Mouse (Mus musculus) intestine, postnatal 0 days (tissue): ENCODE data around the gene Ppp2r2d. TPM values are rescaled to one million over a fixed set of nuclear protein-coding genes. Genes with fewer than 3 reads are reported as not detected.
A peak's percentile ranks its signal among the peaks of the same experiment; 100 is the strongest.

Experiments used
- ATAC-seq: fragments of 200-750 bp; cut with Nextera tagmentation; 2 replicates; pipeline ENCODE4 v1.8.0; 2017; ENCODE audit warnings: mild to moderate bottlenecking, moderate TSS enrichment, moderate library complexity
- H3K27ac ChIP-seq: fragments of 300-500 bp; sonication (generic); 2 replicates; pipeline ENCODE4 v1.5.1; 2014; ENCODE audit warnings: mild to moderate bottlenecking, low read depth, low read length, moderate library complexity
- H3K27me3 ChIP-seq: fragments of 300-500 bp; sonication (generic); replicated peaks from 2 replicates; pipeline ENCODE4 v1.6.1; 2014; ENCODE audit warnings: low read length, mixed read lengths; ENCODE audit not compliant: control insufficient read depth, insufficient read depth
- H3K36me3 ChIP-seq: fragments of 300-500 bp; sonication (generic); 2 replicates; pipeline ENCODE4 v1.6.1; 2014; ENCODE audit warnings: mild to moderate bottlenecking, moderate library complexity; ENCODE audit not compliant: control insufficient read depth, insufficient read depth
- H3K4me1 ChIP-seq: fragments of 300-500 bp; sonication (generic); replicated peaks from 2 replicates; pipeline ENCODE4 v1.6.1; 2014; ENCODE audit warnings: antibody characterized with exemption, low read length, mixed read lengths; ENCODE audit not compliant: control insufficient read depth, insufficient read depth
- H3K4me2 ChIP-seq: fragments of 300-500 bp; sonication (generic); replicated peaks from 2 replicates; pipeline ENCODE4 v1.6.1; 2014; ENCODE audit warnings: low read depth, mild to moderate bottlenecking, moderate library complexity
- H3K4me3 ChIP-seq: fragments of 300-500 bp; sonication (generic); 2 replicates; pipeline ENCODE4 v1.5.1; 2014; ENCODE audit warnings: low read depth, low read length
- H3K9ac ChIP-seq: fragments of 300-500 bp; sonication (generic); 2 replicates; pipeline ENCODE4 v1.6.1; 2014; ENCODE audit warnings: mild to moderate bottlenecking, low read depth, low read length
- H3K9me3 ChIP-seq: fragments of 300-500 bp; sonication (generic); 2 replicates; pipeline ENCODE4 v1.6.1; 2016; ENCODE audit warnings: mixed run types; ENCODE audit not compliant: control insufficient read depth
- CTCF ChIP-seq: sonication (generic); IDR thresholded peaks from 2 replicates; pipeline ENCODE4 v1.5.1; 2016; ENCODE audit warnings: low read depth, mild to moderate bottlenecking, control low read depth, antibody characterized with exemption, moderate library complexity
- WGBS: fragments of 180-500 bp; shearing (Covaris S2); extraction: QIAGEN DNeasy Blood & Tissue Kit; methylation state at CpG from one replicate; pipeline ENCODE4 v1.1.7; 2014; 5-methylcytosine and 5-hydroxymethylcytosine counted together
- polyA plus RNA-seq: library from polyadenylated mRNA; unstranded; fragments of >200 nt; fragmentation: Nextera tagmentation; extraction: Ambion mirVana; gene quantifications from 2 replicates; pipeline ENCODE4 v1.2.1, GENCODE M21; 2015

Gene Ppp2r2d
- polyA plus RNA-seq, 1 experiment from 2014 or later = 27.2 TPM

DNA sequence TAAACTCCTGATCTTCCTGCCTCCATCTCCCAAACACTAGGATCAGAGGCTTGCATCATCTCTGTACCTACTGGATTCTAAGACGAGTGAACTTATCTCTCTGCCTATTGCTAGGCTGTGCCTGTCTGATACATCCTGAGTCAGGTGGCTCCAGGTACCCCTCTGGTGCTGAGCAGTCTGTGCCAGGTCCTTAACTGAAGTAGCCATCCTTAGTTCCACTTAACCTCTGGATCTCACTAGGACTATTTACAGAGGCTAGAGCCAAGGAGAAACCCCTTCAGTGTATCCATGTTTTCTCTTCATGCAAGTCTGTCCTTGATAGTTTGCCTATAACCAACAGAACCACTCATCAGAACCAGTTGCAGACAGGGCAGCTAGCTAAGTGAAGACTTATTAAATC lies 60.6 kb downstream of the Ppp2r2d start:
- 50% methylated on average over 1 of the region's 1 CpGs for WGBS
- Histone ChIP-seq H3K9ac (no peak overlapping the region), H3K4me1 (peaks cover 13% of the 10 kb centered on the region), H3K36me3 (no peaks in the 10 kb centered on the region), H3K27me3 (no peaks in the 10 kb centered on the region), H3K4me3 (no peak overlapping the region), H3K27ac (no peak overlapping the region), H3K4me2 (peak overlapping the region; percentile 95), H3K9me3 (no peaks in the 10 kb centered on the region)
- TF ChIP-seq CTCF = no peak
- no peak for ATAC-seq

DNA sequence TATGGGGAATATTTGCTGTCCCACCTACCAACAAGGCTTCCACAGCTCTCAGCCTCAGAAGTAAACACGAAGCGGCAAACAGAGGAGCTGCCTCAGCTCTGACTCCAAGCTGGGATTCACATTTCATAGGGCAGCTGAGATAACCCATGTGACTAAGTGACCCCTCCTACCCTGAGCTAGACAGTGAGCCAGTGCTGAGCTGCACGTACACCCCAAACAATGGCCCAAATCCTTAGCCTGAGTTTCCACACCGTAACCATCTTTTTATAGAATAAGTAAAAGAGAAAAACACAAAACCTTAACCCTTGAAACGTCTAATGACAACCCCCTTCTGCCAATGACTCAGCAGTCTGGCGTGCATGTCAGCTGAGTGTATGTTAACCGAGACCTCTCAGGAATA lies 61.2 kb downstream of the Ppp2r2d start:
- Histone ChIP-seq H3K9ac (0 out of 2 replicates have a peak overlapping the region, but pooled peaks have one; percentile 12), H3K27me3 (no peaks in the 10 kb centered on the region), H3K4me3 (peak overlapping the region; percentile 11; the same call in 1 of the 2 replicates), H3K27ac (no peak overlapping the region), H3K4me1 (peaks cover 13% of the 10 kb centered on the region), H3K36me3 (no peaks in the 10 kb centered on the region), H3K9me3 (no peaks in the 10 kb centered on the region), H3K4me2 (peak overlapping the region; percentile 95)
- 14% methylated on average over 7 of the region's 7 CpGs for WGBS
- TF ChIP-seq CTCF = no peak
- ATAC-seq = peak; percentile 11; the same call in 1 of the 2 replicates

DNA sequence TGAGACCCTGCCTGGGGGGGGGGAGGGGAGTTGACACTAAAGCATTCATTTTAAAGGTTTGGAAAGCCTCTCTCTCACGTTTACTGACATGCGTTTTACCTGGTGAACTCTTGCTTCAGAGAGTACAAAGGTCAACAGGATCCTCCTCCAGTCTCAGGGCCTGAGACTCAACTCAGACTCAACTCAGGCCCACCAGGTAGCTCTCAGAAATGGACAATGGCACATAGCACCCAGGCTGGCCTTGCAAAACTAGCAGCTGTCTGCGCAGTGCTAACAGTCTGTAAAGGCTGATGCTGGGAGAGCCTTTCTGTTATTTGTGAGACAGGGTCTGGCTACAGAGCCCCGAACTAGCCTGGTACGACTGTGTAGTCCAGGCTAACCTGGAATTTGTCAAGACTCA lies 62.1 kb downstream of the Ppp2r2d start:
- Histone ChIP-seq H3K9ac (no peak overlapping the region), H3K27me3 (no peaks in the 10 kb centered on the region), H3K27ac (no peak overlapping the region; the same call in 1 of the 2 replicates), H3K9me3 (no peaks in the 10 kb centered on the region), H3K4me1 (peaks cover 13% of the 10 kb centered on the region), H3K4me3 (no peak overlapping the region), H3K36me3 (no peaks in the 10 kb centered on the region), H3K4me2 (peak overlapping the region; percentile 95)
- 44% methylated on average over 5 of the region's 5 CpGs for WGBS
- ATAC-seq = no peak
- TF ChIP-seq CTCF = no peak

DNA sequence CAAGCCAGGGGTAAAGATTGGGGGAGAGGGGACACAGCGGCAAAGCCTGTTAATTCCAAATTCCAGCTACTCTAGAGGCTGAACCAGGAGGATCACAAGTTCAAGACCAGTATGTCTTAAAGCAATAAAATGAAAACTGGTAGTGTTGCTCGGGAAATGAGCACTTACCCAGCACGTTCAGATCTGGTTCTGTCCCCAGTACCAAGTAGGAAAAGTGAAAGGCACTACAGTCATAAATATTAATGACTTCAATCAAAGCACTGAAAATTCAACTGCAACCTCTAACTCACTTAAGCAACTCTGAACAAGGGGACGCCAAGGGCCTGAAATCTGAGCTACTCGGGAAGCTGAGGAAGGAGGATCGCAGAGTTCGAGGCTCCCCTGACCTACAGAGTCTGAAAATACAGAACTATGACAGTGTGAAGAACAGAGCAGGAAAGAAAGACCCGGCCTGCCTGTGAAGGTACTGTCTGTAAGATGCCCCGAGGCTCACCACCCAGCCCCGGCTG lies 62.9 kb downstream of the Ppp2r2d start:
- Histone ChIP-seq H3K4me2 (peak overlapping the region; percentile 95), H3K27me3 (no peaks in the 10 kb centered on the region), H3K4me1 (peaks cover 13% of the 10 kb centered on the region), H3K9ac (peak overlapping the region; percentile 78), H3K27ac (peak overlapping the region; percentile 84), H3K36me3 (no peaks in the 10 kb centered on the region), H3K4me3 (peak overlapping the region; percentile 80), H3K9me3 (no peaks in the 10 kb centered on the region)
- ATAC-seq = peak; percentile 39; the same call in 1 of the 2 replicates
- 7% methylated on average over 10 of the region's 10 CpGs for WGBS
- TF ChIP-seq CTCF = no peak

DNA sequence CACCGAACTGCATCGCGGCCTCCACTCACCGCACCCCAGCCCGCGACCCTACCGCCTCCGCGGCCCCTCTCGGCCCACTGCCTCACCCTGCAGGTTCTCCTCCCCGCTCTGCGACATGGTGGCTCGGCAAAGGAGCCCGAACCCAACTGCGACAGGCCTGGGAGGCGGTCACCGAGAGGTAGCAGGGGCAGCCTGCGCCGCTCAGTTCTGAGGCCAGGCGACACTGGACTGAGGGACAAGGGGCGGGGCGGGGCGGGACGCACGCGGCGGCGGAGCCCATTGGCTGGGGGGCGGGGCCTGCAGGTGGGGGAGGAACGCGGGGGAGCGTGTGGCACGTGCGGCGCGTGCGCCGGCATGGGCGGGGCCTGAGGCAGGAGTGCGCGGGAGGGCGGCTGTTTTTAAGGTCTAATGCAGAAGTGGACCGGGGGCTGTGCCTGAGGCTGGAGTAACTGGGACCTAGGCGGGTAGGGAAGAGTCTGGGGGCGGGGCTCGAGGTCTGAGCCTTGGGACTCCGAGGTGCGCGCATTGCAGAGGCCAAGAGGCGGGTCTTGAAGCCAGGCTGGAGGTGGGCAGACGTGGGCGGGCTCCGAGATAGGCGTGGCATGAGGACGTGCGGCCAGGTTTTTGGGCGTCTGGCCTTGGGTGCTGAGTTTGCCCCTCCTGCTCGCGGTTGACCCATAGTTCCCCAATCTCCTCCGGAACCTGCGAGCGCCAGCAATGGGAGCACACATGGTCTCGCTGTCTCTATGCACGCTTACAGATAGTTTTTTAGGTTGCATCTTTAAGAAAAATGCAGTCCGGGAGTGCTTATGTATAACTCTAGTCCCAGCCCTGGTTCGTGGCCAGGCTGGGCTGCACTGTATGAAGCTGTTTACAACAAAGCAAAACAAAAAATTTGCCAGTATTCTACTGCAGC lies 63.7 kb downstream of the Ppp2r2d start, which contains the start of gene Bnip3:
Bnip3 (minus strand) TSS at position 243 of the 916 bp plus-strand sequence.
- Histone ChIP-seq H3K4me1 (peaks cover 13% of the 10 kb centered on the region), H3K9ac (peak within 1 kb of the TSS; percentile 78), H3K4me3 (peak within 1 kb of the TSS; percentile 80), H3K27me3 (no peaks in the 10 kb centered on the region), H3K4me2 (peak within 1 kb of the TSS; percentile 95), H3K9me3 (no peaks in the 10 kb centered on the region), H3K36me3 (no peaks in the 10 kb centered on the region), H3K27ac (peak within 1 kb of the TSS; percentile 84)
- ATAC-seq = peak; percentile 89
- WGBS = under 1% methylated on average over 58 of the region's 66 CpGs
- TF ChIP-seq CTCF = no peak

DNA sequence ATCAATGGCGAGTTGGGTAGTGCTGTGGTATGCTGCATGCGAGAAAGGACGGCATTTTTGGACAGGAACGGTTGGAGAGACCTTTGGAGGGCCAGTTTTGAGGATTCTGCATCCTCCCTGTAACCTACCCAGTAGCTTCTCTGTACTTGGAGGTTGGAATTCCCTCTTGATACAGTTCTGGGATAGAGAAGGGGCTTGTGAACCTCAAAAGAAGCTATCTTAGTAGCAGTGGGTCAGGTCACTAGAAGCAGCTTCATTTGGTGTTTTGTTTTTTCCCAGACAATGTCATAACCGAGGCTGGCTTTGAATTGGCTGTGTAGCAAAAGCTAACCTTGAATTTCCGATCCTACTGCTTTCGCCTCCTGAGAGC lies 64.3 kb downstream of the Ppp2r2d start:
- no peaks in the 10 kb centered on the region for H3K9me3 ChIP-seq
- 38% methylated on average over 7 of the region's 7 CpGs for WGBS
- peaks cover 13% of the 10 kb centered on the region for H3K4me1 ChIP-seq
- no peaks in the 10 kb centered on the region for H3K36me3 ChIP-seq
- H3K27me3 ChIP-seq = no peaks in the 10 kb centered on the region
- H3K27ac ChIP-seq = no peak overlapping the region
- H3K4me3 ChIP-seq = peak overlapping the region; percentile 80
- H3K9ac ChIP-seq = 0 out of 2 replicates have a peak overlapping the region, but pooled peaks have one; percentile 78
- peak overlapping the region; percentile 95 for H3K4me2 ChIP-seq
- TF ChIP-seq CTCF = no peak
- no peak for ATAC-seq
